Mouse (Mus musculus) embryo, embryonic 10.5 days (tissue): ENCODE measurements around the gene Sort1.

Experiments used
- DNase-seq: peaks from one replicate; pipeline ENCODE4 v3.0.0-alpha.2; 2015; ENCODE audit warnings: low spot score

Gene Sort1

DNA sequence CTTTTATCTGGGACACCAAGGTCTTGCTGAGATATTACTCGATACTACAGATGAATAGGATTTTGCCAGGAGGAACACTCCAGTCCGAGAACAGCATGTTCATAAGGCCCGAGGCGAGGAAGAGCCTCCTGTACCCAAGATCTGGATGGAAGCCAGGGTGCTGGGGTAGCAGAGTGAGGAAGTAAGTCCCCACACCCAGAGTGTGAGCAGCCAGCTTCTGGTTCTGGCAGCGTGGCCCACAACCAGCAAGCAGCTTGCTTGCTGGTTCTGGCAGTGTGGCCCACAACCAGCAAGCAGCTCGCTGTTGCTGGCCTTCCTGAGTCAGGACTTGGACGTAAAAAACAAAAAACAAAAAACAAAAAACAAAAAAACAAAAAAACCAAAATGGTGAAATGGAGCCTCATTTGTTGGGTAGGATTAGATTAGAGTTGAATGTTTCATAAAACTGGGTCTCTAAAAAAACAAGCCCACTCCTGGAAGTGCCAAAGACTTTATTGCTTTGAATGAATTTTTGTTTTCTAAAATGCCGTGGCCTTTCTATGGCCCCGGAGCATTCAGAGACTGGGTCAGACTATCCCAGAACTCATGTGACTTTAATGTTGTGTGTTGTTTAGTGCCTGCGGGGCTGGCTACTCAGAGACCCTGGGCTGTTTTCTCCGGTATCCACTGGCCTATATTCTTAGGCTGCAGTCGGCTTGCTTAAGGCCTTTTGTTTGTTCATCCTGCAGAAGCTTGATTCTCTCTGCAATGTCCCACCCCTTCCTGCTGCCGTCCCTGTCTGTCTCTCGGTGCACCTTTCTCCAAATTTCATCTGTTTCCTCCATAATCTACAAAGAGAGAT lies 11.7 kb downstream of the Sort1 start:
- DNase-seq, result peak; percentile 54

GRCm38 (mm10) chr3:108296220-108297049 lies 12.6 kb downstream of the Sort1 start:
- DNase-seq, result peak; percentile 70

DNA sequence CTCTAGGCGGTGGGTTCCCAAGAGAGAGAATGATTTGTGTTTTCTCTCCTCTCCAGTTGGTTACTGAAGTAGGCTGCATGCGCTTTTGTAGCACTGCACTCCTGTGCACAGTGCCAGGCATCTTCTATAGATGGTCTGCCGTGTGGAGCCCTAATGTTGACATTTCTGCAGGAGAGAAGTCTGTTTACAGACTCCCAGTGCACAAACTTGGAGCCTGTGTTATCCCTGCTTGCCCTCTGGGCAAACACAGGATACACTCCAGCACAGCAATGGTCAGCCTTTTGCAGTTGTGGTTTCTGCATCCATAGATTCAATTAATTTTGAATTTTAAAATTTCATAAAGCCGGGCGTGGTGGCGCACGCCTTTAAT lies 13.2 kb downstream of the Sort1 start:
- DNase-seq, result no peak

GRCm38 (mm10) chr3:108297603-108298553 lies 14.0 kb downstream of the Sort1 start:
- no peak for DNase-seq

GRCm38 (mm10) chr3:108300455-108301030 lies 16.7 kb downstream of the Sort1 start:
- no peak for DNase-seq

DNA sequence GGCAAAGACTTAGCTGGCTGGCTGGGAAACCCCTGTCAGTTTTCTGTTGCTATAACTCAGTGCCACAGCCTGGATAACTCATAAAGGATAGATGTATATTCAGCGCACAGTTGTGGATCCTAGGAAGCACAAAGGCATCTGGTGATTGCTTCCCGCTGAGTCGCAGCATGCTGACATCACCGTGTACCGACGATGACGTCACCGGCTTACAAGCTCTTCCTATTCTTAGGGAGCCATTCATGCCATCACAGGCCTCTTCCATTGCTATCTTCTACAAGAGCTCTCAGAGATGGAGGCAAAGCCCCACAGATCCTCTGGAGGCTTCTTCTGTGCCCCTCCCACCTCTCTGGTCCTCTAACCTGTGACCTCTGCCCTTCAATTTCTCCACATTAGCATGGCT lies 19.8 kb downstream of the Sort1 start:
- no peak for DNase-seq

- DNase-seq, result no peak
Measured at GRCm38 (mm10) chr3:108304747-108305146, 20.9 kb downstream of the Sort1 start.

DNA sequence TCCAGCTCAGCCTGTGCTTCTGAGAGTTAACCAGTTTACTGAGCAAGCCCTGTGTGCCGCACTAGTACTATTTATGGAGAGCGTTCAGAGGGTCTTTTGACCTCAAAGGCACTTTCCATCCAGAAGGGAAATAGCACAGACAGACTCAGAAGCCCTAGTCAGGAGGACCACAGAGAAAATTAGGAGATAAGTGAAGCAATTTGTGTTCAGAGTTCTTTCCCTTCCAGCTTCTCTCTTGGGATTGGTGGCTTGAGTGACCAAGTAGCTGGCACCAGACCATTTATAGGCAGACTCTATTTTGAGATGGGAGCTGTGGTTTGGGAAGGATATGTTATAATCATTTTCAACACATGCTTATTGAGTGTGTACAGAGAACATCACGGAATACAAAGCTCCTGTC lies 22.5 kb downstream of the Sort1 start:
- DNase-seq, result no peak

DNA sequence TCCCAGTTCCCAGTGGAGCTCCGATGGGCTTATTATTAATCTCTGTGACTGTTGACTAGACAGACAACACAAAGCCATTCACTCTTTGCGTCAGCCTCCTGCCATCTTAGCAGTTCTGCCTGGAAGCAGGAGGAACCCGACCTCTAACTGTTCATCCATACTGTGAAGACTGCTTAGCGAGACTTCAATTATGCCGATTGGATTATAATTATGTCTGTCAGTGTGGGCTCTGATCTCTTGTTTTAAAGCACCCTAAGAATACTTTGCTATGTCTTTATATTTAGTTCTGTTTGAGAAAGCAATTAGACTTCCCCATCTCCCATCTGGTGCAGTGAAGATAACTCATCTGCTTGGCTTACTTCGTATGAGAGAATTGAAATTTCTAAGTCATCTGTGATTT lies 23.6 kb downstream of the Sort1 start:
- no peak for DNase-seq

- DNase-seq, result no peak
Measured at GRCm38 (mm10) chr3:108310921-108311341, 27.0 kb downstream of the Sort1 start.

GRCm38 (mm10) chr3:108311688-108312087 lies 27.8 kb downstream of the Sort1 start:
- DNase-seq, result no peak

DNA sequence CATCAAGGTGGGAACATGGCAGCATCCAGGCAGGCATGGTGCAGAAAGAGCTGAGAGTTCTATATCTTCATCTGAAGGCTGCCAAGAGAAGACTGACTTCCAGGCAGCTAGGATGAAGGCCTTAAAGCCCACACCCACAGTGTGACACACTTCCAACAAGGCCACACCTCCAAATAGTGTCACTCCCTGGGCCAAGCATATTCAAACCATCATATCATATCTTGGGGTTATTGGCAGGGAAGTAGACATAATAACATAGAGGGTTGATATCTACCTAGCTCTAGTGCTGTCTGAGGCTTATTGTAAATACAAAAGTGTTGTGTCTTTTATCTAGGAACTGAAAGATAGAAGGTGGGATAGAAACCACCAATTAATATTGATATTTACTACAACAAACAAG lies 28.5 kb downstream of the Sort1 start:
- DNase-seq, result no peak

GRCm38 (mm10) chr3:108313138-108313537 lies 29.3 kb downstream of the Sort1 start:
- DNase-seq, result no peak

- DNase-seq, result no peak
Measured at GRCm38 (mm10) chr3:108314038-108314675, 30.3 kb downstream of the Sort1 start.

- DNase-seq, result peak; percentile 27
Measured at GRCm38 (mm10) chr3:108318517-108318916, 34.6 kb downstream of the Sort1 start.

DNA sequence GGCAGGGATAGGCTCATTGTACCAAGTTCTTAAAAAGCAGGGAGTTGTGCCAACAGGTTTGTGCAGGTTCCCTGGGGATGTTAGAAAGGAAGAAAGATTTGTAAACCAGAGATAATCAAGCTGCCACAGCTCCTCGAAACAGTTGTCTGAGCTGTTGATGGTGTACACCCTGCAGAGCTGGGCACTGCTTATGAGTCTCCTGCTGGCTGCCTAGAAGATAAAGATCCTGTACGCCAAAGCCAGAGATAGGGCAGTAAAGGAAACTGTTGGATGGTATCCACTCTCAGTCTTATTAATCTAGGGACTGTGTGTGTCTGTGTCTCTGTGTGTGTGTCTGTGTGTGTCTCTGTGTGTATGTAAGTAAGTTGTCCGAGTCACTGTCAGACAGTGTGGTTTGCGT lies 37.8 kb downstream of the Sort1 start:
- no peak for DNase-seq

GRCm38 (mm10) chr3:108322136-108322535 lies 38.3 kb downstream of the Sort1 start:
- no peak for DNase-seq

GRCm38 (mm10) chr3:108322962-108323361 lies 39.1 kb downstream of the Sort1 start:
- no peak for DNase-seq

DNA sequence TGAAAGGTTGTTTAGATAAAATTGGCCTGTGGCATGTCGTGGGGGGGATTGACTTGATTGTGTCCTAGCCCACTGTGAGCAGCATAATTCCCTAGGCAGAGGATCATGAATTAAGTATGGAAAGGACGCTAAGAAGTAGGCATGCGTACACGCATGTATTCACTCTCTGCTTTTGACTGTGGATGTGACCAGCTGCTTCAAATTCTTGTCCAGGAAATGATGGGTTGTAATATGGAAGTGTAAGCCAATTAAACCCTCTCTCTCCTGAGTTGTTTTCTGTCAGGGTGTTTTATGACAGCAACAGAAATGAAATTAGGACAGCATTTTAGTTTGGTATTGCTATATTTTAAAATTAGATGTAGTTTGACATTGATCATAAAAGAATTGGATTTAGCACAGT lies 41.0 kb downstream of the Sort1 start:
- no peak for DNase-seq

DNA sequence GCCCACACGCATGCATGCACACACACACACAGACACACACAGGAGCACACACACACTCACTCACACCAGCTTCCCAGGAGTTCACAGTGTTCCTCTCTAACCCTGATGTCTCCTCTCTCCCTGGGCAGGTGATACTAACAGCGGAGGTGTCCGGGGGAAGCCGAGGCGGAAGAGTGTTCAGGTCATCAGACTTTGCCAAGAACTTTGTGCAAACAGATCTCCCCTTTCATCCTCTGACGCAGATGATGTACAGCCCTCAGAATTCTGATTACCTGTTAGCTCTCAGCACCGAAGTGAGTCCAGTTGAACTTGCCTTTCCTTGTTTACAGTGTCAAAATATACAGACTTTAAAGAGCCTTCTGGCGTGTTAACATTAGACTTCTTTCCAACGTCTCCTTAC lies 41.6 kb downstream of the Sort1 start:
- no peak for DNase-seq

DNA sequence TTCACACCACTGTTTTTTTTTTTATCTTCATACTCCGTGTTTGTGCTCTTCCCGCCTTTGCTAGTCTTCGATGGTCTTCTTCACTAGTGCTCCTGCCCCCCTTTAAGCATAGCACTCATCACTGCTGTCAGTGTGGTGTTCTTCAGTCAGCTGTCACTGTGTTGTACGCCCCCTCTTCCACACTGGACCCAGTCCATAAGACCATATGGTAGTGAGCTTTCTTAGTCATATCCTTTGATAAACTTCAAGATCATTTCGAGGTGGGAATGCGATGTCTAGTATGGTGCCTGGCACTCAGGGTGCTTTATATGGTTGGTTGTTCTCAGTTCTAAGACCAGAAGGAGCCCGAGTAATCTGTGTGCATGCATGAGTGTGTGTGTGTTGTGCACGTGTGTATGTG lies 43.4 kb downstream of the Sort1 start:
- DNase-seq, result no peak
